Mouse (Mus musculus) limb, embryonic 12.5 days (tissue): Measurements from ENCODE around the gene Phc1. TPM values are rescaled to one million over a fixed set of nuclear protein-coding genes. Genes with fewer than 3 reads are reported as not detected.
"Not testable (repeated sequence)": the region's sequence is repeated elsewhere in the genome, so short reads cannot be mapped to it uniquely, and the experiment has no call there.

ENCODE experiments used
- ATAC-seq: fragments of 200-750 bp; cut with Nextera tagmentation; 2 replicates; pipeline ENCODE4 v1.8.0; 2017; ENCODE audit warnings: low read depth, moderate TSS enrichment; ENCODE audit not compliant: insufficient number of reproducible peaks, insufficient read depth, low FRiP score, low TSS enrichment
- H3K27ac ChIP-seq: fragments of 300-500 bp; sonication (generic); 2 replicates; pipeline ENCODE4 v1.5.1; 2016; ENCODE audit warnings: mild to moderate bottlenecking, moderate library complexity
- H3K27me3 ChIP-seq: fragments of 300-500 bp; sonication (generic); 2 replicates; pipeline ENCODE4 v1.6.1; 2016; ENCODE audit warnings: mild to moderate bottlenecking, moderate library complexity
- H3K36me3 ChIP-seq: fragments of 300-500 bp; sonication (generic); 2 replicates; pipeline ENCODE4 v1.6.1; 2016; ENCODE audit warnings: mild to moderate bottlenecking, moderate library complexity
- H3K4me1 ChIP-seq: fragments of 300-500 bp; sonication (generic); replicated peaks from 2 replicates; pipeline ENCODE4 v1.6.1; 2016
- H3K4me2 ChIP-seq: fragments of 300-500 bp; sonication (generic); 2 replicates; pipeline ENCODE4 v1.6.1; 2016; ENCODE audit warnings: mild to moderate bottlenecking, moderate library complexity
- H3K4me3 ChIP-seq: fragments of 300-500 bp; sonication (generic); replicated peaks from 2 replicates; pipeline ENCODE4 v1.5.1; 2016; ENCODE audit warnings: mild to moderate bottlenecking
- H3K9ac ChIP-seq: fragments of 300-500 bp; sonication (generic); replicated peaks from 2 replicates; pipeline ENCODE4 v1.6.1; 2016; ENCODE audit warnings: mild to moderate bottlenecking, moderate library complexity
- H3K9me3 ChIP-seq: fragments of 300-500 bp; sonication (generic); 2 replicates; pipeline ENCODE4 v1.6.1; 2016; ENCODE audit warnings: mild to moderate bottlenecking, moderate library complexity
- WGBS: fragments of 180-500 bp; shearing (Covaris S2); methylation state at CpG from one replicate; pipeline ENCODE4 v1.1.7; 2016; 5-methylcytosine and 5-hydroxymethylcytosine counted together
- polyA plus RNA-seq: library from polyadenylated mRNA; unstranded; fragments of >200 nt; fragmentation: Nextera tagmentation; extraction: Ambion mirVana; gene quantifications from 2 replicates; pipeline ENCODE4 v1.2.1, GENCODE M21; 2016

Phc1 gene
- polyA plus RNA-seq, 1 experiment from 2014 or later = 27.1 TPM

- ATAC-seq = no peak
- H3K27ac ChIP-seq = no peak overlapping the region
- no peaks in the 10 kb centered on the region for H3K9me3 ChIP-seq
- no peaks in the 10 kb centered on the region for H3K36me3 ChIP-seq
- H3K4me2 ChIP-seq = no peak overlapping the region
- WGBS = 84% methylated on average over 1 of the region's 1 CpGs
- no peaks in the 10 kb centered on the region for H3K27me3 ChIP-seq
- no peak overlapping the region for H3K9ac ChIP-seq
- H3K4me1 ChIP-seq = no peaks in the 10 kb centered on the region
- no peak overlapping the region for H3K4me3 ChIP-seq
Measured at GRCm38 (mm10) chr6:122357089-122357488, 16.7 kb upstream of the Phc1 start.

GRCm38 (mm10) chr6:122355909-122356308 is 15.5 kb upstream of the Phc1 start:
- Histone ChIP-seq H3K9me3 (no peaks in the 10 kb centered on the region), H3K4me1 (no peaks in the 10 kb centered on the region), H3K27me3 (no peaks in the 10 kb centered on the region), H3K36me3 (no peaks in the 10 kb centered on the region), H3K27ac (no peak overlapping the region), H3K4me3 (no peak overlapping the region), H3K4me2 (no peak overlapping the region), H3K9ac (no peak overlapping the region)
- no peak for ATAC-seq
- WGBS = 56% methylated on average over 9 of the region's 9 CpGs

GRCm38 (mm10) chr6:122347326-122347725 is 7.0 kb upstream of the Phc1 start:
- not testable (repeated sequence) for H3K27me3 ChIP-seq, H3K4me1 ChIP-seq, H3K4me3 ChIP-seq, H3K9me3 ChIP-seq, H3K9ac ChIP-seq, H3K36me3 ChIP-seq, ATAC-seq, H3K4me2 ChIP-seq, H3K27ac ChIP-seq
- 54% methylated on average over 1 of the region's 1 CpGs for WGBS

- no peak for ATAC-seq
- Histone ChIP-seq H3K4me2 (no peak overlapping the region), H3K9ac (no peak overlapping the region), H3K4me1 (no peaks in the 10 kb centered on the region), H3K36me3 (no peaks in the 10 kb centered on the region), H3K27ac (no peak overlapping the region), H3K27me3 (no peaks in the 10 kb centered on the region), H3K9me3 (no peaks in the 10 kb centered on the region), H3K4me3 (no peak overlapping the region)
- 78% methylated on average over 7 of the region's 7 CpGs for WGBS
Measured at GRCm38 (mm10) chr6:122346399-122346798, 6.0 kb upstream of the Phc1 start.

GRCm38 (mm10) chr6:122345731-122346130 is 5.4 kb upstream of the Phc1 start:
- H3K4me2 ChIP-seq = no peak overlapping the region
- no peaks in the 10 kb centered on the region for H3K27me3 ChIP-seq
- no peak overlapping the region for H3K27ac ChIP-seq
- H3K36me3 ChIP-seq = no peaks in the 10 kb centered on the region
- no peak for ATAC-seq
- H3K4me1 ChIP-seq = peaks cover 4% of the 10 kb centered on the region; the same call in 1 of the 2 replicates
- WGBS = 72% methylated on average over 6 of the region's 6 CpGs
- H3K9ac ChIP-seq = no peak overlapping the region
- H3K9me3 ChIP-seq = no peaks in the 10 kb centered on the region
- no peak overlapping the region for H3K4me3 ChIP-seq

GRCm38 (mm10) chr6:122344386-122345116 is 4.2 kb upstream of the Phc1 start:
- no peaks in the 10 kb centered on the region for H3K36me3 ChIP-seq
- H3K27me3 ChIP-seq = no peaks in the 10 kb centered on the region
- no peak overlapping the region for H3K9ac ChIP-seq
- peaks cover 6% of the 10 kb centered on the region; the same call in 1 of the 2 replicates for H3K4me1 ChIP-seq
- H3K4me3 ChIP-seq = no peak overlapping the region
- no peak for ATAC-seq
- H3K27ac ChIP-seq = no peak overlapping the region
- 62% methylated on average over 9 of the region's 9 CpGs for WGBS
- no peaks in the 10 kb centered on the region for H3K9me3 ChIP-seq
- H3K4me2 ChIP-seq = no peak overlapping the region

- H3K9me3 ChIP-seq = no peaks in the 10 kb centered on the region
- WGBS = 77% methylated on average over 10 of the region's 10 CpGs
- no peaks in the 10 kb centered on the region for H3K27me3 ChIP-seq
- no peak overlapping the region for H3K27ac ChIP-seq
- peaks cover 7% of the 10 kb centered on the region for H3K4me1 ChIP-seq
- no peak overlapping the region for H3K9ac ChIP-seq
- H3K4me2 ChIP-seq = no peak overlapping the region
- H3K4me3 ChIP-seq = no peak overlapping the region
- ATAC-seq = no peak
- H3K36me3 ChIP-seq = no peaks in the 10 kb centered on the region
Measured at GRCm38 (mm10) chr6:122343719-122344118, 3.4 kb upstream of the Phc1 start.

GRCm38 (mm10) chr6:122342125-122342524 is 1.8 kb upstream of the Phc1 start:
- no peak for ATAC-seq
- H3K4me1 ChIP-seq = peaks cover 19% of the 10 kb centered on the region

GRCm38 (mm10) chr6:122341038-122341810 is 863 bp upstream of the Phc1 start:
- 43% methylated on average over 7 of the region's 7 CpGs for WGBS
- H3K27me3 ChIP-seq = no peaks in the 10 kb centered on the region
- peak overlapping the region; percentile 99; the same call in 1 of the 2 replicates for H3K27ac ChIP-seq
- peaks cover 20% of the 10 kb centered on the region for H3K4me1 ChIP-seq
- H3K4me3 ChIP-seq = peak overlapping the region; percentile 80
- no peak overlapping the region for H3K9ac ChIP-seq
- ATAC-seq = no peak
- peaks cover 8% of the 10 kb centered on the region for H3K36me3 ChIP-seq
- no peaks in the 10 kb centered on the region for H3K9me3 ChIP-seq
- H3K4me2 ChIP-seq = peak overlapping the region; percentile 70

More at GRCm38 (mm10) chr6:122342125-122342524, 1.8 kb upstream of the Phc1 start:
- no peak overlapping the region for H3K4me3 ChIP-seq
- H3K36me3 ChIP-seq = no peaks in the 10 kb centered on the region
- no peaks in the 10 kb centered on the region for H3K9me3 ChIP-seq
- H3K27ac ChIP-seq = no peak overlapping the region
- H3K27me3 ChIP-seq = no peaks in the 10 kb centered on the region
- no peak overlapping the region for H3K4me2 ChIP-seq
- no peak overlapping the region for H3K9ac ChIP-seq
- 20% methylated on average over 5 of the region's 5 CpGs for WGBS

- Histone ChIP-seq H3K4me1 (peaks cover 20% of the 10 kb centered on the region), H3K4me3 (peak overlapping the region; percentile 80), H3K4me2 (peak overlapping the region; percentile 70), H3K27ac (peak overlapping the region; percentile 99), H3K27me3 (no peaks in the 10 kb centered on the region), H3K9me3 (no peaks in the 10 kb centered on the region), H3K36me3 (peaks cover 20% of the 10 kb centered on the region), H3K9ac (peak overlapping the region; percentile 89)
- under 1% methylated on average over 29 of the region's 71 CpGs for WGBS
- peak; percentile 81 for ATAC-seq
Measured at GRCm38 (mm10) chr6:122339648-122340341, 566 bp downstream of the Phc1 start.

- Histone ChIP-seq H3K4me3 (peak overlapping the region; percentile 80), H3K36me3 (peaks cover 27% of the 10 kb centered on the region), H3K4me2 (peak overlapping the region; percentile 70), H3K4me1 (peaks cover 20% of the 10 kb centered on the region), H3K27ac (peak overlapping the region; percentile 99), H3K9me3 (no peaks in the 10 kb centered on the region), H3K27me3 (no peaks in the 10 kb centered on the region), H3K9ac (peak overlapping the region; percentile 89)
- WGBS = under 1% methylated on average over 35 of the region's 51 CpGs
- ATAC-seq = peak; percentile 82
Measured at GRCm38 (mm10) chr6:122339047-122339647, 1.2 kb downstream of the Phc1 start.
